Mouse (Mus musculus) midbrain, embryonic 14.5 days (tissue): ENCODE measurements around the gene Rmnd1. TPM values are rescaled to one million over a fixed set of nuclear protein-coding genes. Genes with fewer than 3 reads are reported as not detected.
"Not testable (repeated sequence)": the region's sequence is repeated elsewhere in the genome, so short reads cannot be mapped to it uniquely, and the experiment has no call there.

Experiments used
- ATAC-seq: fragments of 200-750 bp; cut with Nextera tagmentation; 2 replicates; pipeline ENCODE4 v1.8.0; 2017; ENCODE audit warnings: moderate number of reproducible peaks, moderate library complexity; ENCODE audit not compliant: low FRiP score, low TSS enrichment
- DNase-seq: peaks from one replicate; pipeline ENCODE4 v3.0.0-alpha.2; 2015
- H3K27ac ChIP-seq: fragments of 300-500 bp; sonication (generic); replicated peaks from 2 replicates; pipeline ENCODE4 v1.5.1; 2014; ENCODE audit warnings: mild to moderate bottlenecking, low read depth, low read length, moderate library complexity
- H3K27me3 ChIP-seq: fragments of 300-500 bp; sonication (generic); 2 replicates; pipeline ENCODE4 v1.6.1; 2014; ENCODE audit warnings: low read length, control low read depth, mixed read lengths; ENCODE audit not compliant: control insufficient read depth, insufficient read depth
- H3K36me3 ChIP-seq: fragments of 300-500 bp; sonication (generic); 2 replicates; pipeline ENCODE4 v1.6.1; 2014; ENCODE audit warnings: low read length, control low read depth; ENCODE audit not compliant: control insufficient read depth, insufficient read depth
- H3K4me1 ChIP-seq: fragments of 300-500 bp; sonication (generic); 2 replicates; pipeline ENCODE4 v1.6.1; 2014; ENCODE audit warnings: mild to moderate bottlenecking, antibody characterized with exemption, low read length, control low read depth; ENCODE audit not compliant: control insufficient read depth, insufficient read depth
- H3K4me2 ChIP-seq: fragments of 300-500 bp; sonication (generic); 2 replicates; pipeline ENCODE4 v1.6.1; 2014; ENCODE audit warnings: mild to moderate bottlenecking, low read length, moderate library complexity
- H3K4me3 ChIP-seq: fragments of 300-500 bp; sonication (generic); replicated peaks from 2 replicates; pipeline ENCODE4 v1.5.1; 2014; ENCODE audit warnings: low read depth, low read length
- H3K9ac ChIP-seq: fragments of 300-500 bp; sonication (generic); replicated peaks from 2 replicates; pipeline ENCODE4 v1.6.1; 2014; ENCODE audit warnings: mild to moderate bottlenecking, low read length, moderate library complexity
- H3K9me3 ChIP-seq: fragments of 300-500 bp; sonication (generic); 2 replicates; pipeline ENCODE4 v1.6.1; 2016; ENCODE audit warnings: low read length, control low read depth, mixed read lengths; ENCODE audit not compliant: control insufficient read depth
- WGBS: fragments of 180-500 bp; shearing (Covaris S2); extraction: QIAGEN DNeasy Blood & Tissue Kit; methylation state at CpG from one replicate; pipeline ENCODE4 v1.1.7; 2014; 5-methylcytosine and 5-hydroxymethylcytosine counted together
- polyA plus RNA-seq: library from polyadenylated mRNA; unstranded; fragments of >200 nt; fragmentation: Nextera tagmentation; extraction: Ambion mirVana; gene quantifications from 2 replicates; pipeline ENCODE4 v1.2.1, GENCODE M21; 2014

Rmnd1 gene
- polyA plus RNA-seq, 1 experiment from 2014 or later = 44.5 TPM

DNA sequence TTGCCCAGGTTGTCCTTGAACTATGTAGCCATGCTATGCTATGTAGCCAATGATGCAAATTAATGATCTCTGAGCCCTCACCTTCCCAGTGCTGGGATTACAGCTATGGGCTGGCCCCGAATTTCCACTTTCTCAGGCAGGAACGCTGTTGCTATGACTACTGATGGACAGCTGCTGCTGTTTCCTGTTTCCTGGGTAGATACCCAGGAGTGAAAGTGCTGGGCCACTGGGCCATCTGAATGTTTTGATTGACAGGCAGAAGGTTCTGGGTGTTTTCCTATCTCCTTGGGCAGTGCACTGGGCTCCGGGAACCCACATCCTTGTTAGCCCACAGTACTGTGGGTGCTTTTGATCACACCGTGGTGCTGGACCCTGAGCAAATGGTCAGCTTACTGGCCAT lies 24.2 kb upstream of the Rmnd1 start:
- DNase-seq = no peak
- Histone ChIP-seq H3K4me3 (no peak overlapping the region), H3K27ac (no peak overlapping the region), H3K4me1 (no peaks in the 10 kb centered on the region), H3K27me3 (no peaks in the 10 kb centered on the region), H3K4me2 (no peak overlapping the region), H3K9ac (no peak overlapping the region), H3K36me3 (peaks cover 25% of the 10 kb centered on the region), H3K9me3 (no peaks in the 10 kb centered on the region)
- ATAC-seq = no peak
- 83% methylated on average over 4 of the region's 4 CpGs for WGBS

DNA sequence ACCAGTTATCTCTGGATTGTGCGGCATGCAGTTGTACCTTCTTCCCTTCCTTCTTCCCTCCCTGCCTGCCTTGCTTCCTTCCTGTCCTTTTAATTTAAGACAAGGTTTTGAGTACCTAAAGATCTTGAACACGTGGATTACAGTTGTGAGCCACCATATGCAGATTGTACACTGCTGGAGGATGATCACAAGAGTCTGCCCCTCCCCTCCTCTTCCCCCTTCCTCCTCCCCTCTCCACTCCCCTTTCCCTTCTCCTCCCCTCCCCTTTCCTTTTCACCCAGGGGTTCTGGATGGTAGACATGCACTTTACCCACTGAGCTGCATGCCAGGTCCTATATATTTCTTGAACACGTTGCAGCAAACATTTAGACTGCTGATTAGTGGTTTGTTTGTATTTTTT lies 3.2 kb upstream of the Rmnd1 start:
- Histone ChIP-seq H3K27me3 (no peaks in the 10 kb centered on the region), H3K9ac (no peak overlapping the region), H3K27ac (no peak overlapping the region), H3K4me3 (no peak overlapping the region), H3K9me3 (no peaks in the 10 kb centered on the region), H3K36me3 (peaks cover 25% of the 10 kb centered on the region), H3K4me1 (no peaks in the 10 kb centered on the region), H3K4me2 (no peak overlapping the region)
- DNase-seq (no peak), ATAC-seq (no peak)
- 90% methylated on average over 3 of the region's 3 CpGs for WGBS

DNA sequence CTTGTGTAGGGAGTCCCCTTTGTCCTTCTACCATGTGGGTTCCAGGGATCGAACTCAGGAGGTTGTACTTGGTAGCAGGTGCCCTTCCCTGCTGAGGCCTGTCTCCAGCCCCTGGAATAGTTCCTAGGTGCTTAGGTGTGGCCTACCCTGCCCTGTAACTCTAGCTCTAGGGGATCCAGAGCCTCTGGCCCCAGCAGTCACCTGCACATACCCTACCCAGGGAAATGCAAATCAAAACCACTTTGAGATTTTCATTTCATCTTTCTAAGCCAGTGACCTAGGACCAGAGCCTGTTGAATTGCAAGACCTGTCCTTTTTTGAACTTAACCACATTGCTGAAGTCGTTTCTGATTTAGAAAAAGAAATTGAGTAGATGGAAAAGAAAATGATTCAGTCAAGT lies 1.7 kb upstream of the Rmnd1 start:
- H3K4me3 ChIP-seq, DNase-seq, H3K27me3 ChIP-seq, H3K4me2 ChIP-seq, H3K27ac ChIP-seq, H3K9ac ChIP-seq, H3K9me3 ChIP-seq, ATAC-seq, H3K4me1 ChIP-seq: not testable (repeated sequence)
- WGBS = 93% methylated on average over 2 of the region's 2 CpGs
- H3K36me3 ChIP-seq = peaks cover 12% of the 10 kb centered on the region; the same call in 1 of the 2 replicates

DNA sequence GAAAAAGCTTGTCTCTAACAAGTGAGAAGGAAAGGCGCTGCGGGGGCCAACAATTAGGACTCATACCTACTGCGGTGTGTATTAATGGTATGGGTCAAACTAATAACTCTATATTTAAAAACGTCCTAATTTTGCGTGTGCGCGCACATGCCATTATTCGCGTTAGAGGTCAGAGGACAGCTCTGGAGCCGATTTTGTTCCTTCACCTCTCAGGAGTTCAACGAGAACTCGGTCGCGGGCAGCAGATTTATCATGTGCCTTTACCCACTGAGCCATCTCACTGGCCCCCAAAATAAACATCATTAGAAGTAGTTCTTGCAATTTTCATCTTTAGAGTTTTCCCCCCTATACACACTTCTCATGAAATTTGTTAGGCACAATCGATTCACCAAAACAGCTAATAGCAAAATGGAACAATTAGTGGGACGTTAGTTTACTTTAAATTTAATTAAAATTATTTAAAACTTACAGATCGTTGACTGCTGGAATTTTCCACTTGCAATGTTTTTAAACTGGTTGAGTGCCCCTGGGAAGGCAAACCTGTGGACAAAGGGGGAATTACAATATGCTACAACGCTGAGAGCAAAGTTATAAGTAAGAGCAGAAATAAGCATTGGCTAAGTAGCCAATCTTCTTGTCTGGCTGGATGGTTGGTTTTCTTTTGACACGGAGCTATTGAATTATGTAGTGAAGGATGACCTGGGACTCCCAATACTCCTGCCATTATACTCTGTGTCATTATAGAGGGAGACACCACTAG lies 988 bp upstream of the Rmnd1 start:
- Histone ChIP-seq H3K9me3 (no peaks in the 10 kb centered on the region), H3K27ac (peak overlapping the region; percentile 45), H3K27me3 (no peaks in the 10 kb centered on the region), H3K4me1 (no peaks in the 10 kb centered on the region), H3K36me3 (peaks cover 11% of the 10 kb centered on the region; the same call in 1 of the 2 replicates), H3K9ac (peak overlapping the region; percentile 46), H3K4me2 (peak overlapping the region; percentile 64), H3K4me3 (peak overlapping the region; percentile 58)
- 10% methylated on average over 19 of the region's 19 CpGs for WGBS
- ATAC-seq (no peak; the same call in 1 of the 2 replicates), DNase-seq (peak; percentile 36)

DNA sequence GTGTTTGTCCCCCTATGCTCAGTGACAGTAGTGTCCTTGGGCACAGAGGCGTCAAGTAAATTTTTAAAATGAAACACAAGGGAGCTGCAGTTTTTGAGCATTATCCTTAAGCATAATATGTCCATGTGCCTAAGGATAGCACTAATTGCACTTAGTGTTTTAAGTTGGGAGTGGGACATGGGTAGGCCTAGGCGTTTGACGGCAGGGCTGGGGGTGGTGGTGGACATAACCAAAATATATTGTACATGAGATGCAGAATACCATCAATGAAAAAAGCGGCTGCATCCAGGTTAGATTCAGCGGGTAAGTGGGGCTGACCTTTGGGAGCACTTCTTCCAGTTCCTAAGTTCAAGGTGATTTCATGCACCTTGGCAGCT lies 454 bp downstream of the Rmnd1 start:
- H3K9me3 ChIP-seq = no peaks in the 10 kb centered on the region
- H3K27me3 ChIP-seq = no peaks in the 10 kb centered on the region
- H3K9ac ChIP-seq = peak overlapping the region; percentile 72
- peaks cover 13% of the 10 kb centered on the region for H3K36me3 ChIP-seq
- peak overlapping the region; percentile 69 for H3K4me2 ChIP-seq
- ATAC-seq (peak; percentile 44; the same call in 1 of the 2 replicates), DNase-seq (no peak)
- H3K4me1 ChIP-seq = no peaks in the 10 kb centered on the region
- WGBS = 12% methylated on average over 5 of the region's 5 CpGs
- H3K4me3 ChIP-seq = peak overlapping the region; percentile 58
- H3K27ac ChIP-seq = peak overlapping the region; percentile 65

DNA sequence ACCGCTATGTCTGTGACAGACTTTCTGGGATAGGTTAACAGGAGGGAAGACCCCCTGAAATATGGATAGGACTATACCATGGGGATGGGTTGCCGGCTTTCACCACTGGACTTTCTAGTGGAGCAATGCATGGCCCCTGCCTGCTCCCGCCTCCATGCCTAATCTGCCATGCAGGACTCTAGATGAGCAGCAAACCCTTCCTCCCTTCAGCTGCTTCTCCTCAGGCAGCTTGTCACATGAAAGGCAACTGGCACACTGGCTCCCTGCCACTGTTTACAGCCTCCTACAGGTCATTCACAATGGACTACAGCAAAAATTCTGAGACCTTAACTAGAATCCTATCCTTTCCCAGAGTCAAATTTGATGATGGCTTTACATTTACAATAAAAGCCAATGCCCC lies 1.4 kb downstream of the Rmnd1 start:
- Histone ChIP-seq H3K4me1 (no peaks in the 10 kb centered on the region), H3K36me3 (peaks cover 21% of the 10 kb centered on the region), H3K9me3 (no peaks in the 10 kb centered on the region), H3K4me2 (peak overlapping the region; percentile 69), H3K27me3 (no peaks in the 10 kb centered on the region), H3K4me3 (no peak overlapping the region), H3K9ac (peak overlapping the region; percentile 72; the same call in 1 of the 2 replicates), H3K27ac (no peak overlapping the region)
- DNase-seq (no peak), ATAC-seq (no peak)
- WGBS = 82% methylated on average over 3 of the region's 3 CpGs

DNA sequence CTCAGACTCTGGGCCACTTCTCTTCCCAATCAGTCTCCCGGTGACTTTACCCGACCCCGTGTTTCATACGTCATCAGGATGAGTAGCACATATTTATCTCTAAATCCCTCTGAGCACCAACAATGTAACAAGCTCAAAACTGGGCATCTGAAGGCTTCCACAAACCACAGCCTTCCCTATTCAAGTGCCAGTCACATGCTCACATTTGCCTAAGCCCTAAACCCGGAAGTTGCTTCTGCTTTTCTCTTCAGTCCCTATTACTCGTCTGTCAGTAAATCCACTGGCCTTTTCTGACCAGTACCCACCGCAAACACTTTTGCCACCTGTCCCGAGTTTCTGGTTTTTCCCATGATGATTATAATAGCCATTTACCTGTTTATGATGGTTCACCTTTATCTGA lies 1.8 kb downstream of the Rmnd1 start:
- Histone ChIP-seq H3K36me3 (peaks cover 25% of the 10 kb centered on the region), H3K9ac (no peak overlapping the region), H3K4me3 (no peak overlapping the region), H3K27me3 (no peaks in the 10 kb centered on the region), H3K4me1 (no peaks in the 10 kb centered on the region), H3K4me2 (no peak overlapping the region), H3K9me3 (no peaks in the 10 kb centered on the region), H3K27ac (no peak overlapping the region)
- WGBS = 75% methylated on average over 8 of the region's 8 CpGs
- no peak for ATAC-seq
- DNase-seq = no peak

DNA sequence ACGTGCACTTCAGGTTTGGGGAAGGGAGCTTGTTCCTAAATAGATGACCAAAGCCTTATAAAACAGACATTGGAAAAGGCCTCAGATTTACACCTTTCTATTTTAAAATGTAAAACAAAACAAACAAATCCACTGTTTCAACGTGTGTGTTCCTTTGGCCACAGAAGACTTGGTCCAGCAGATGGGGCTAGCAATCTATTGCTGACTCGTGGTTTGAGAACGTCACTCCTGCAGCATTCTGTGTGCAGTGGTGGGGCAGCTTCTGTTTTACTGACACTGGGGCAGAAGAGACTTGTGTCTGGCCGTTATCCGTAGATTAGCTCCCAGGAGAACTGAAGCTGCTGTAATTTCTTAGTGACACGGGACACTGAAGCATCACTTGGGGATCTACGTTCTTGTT lies 6.9 kb downstream of the Rmnd1 start:
- Histone ChIP-seq H3K4me2 (no peak overlapping the region), H3K4me3 (no peak overlapping the region), H3K4me1 (no peaks in the 10 kb centered on the region), H3K9ac (no peak overlapping the region), H3K9me3 (no peaks in the 10 kb centered on the region), H3K27me3 (no peaks in the 10 kb centered on the region), H3K27ac (no peak overlapping the region), H3K36me3 (peaks cover 59% of the 10 kb centered on the region)
- ATAC-seq (no peak), DNase-seq (no peak)
- WGBS = 80% methylated on average over 8 of the region's 8 CpGs

DNA sequence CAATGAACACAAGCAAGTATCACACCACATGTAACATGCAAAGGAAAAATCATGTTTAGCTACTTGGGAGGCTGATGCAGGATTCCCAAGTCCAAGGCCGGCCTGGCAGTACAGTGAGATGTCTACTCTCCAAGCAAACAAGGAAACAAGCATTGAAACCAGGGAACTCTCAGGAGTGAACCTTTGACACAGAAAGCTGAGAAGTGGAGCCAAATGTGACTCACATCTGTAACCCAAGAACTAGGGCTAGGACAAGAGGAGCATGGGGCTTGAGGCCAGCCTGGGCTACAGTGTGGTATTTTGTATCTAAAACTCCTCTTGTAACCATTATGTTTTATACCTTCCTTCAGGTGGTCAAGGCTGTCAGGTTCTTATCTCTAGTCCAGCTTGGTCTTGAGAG lies 25.0 kb downstream of the Rmnd1 start:
- 90% methylated on average over 1 of the region's 1 CpGs for WGBS
- Histone ChIP-seq H3K9ac (no peak overlapping the region), H3K36me3 (peaks cover 43% of the 10 kb centered on the region), H3K9me3 (no peaks in the 10 kb centered on the region), H3K4me2 (no peak overlapping the region), H3K27ac (no peak overlapping the region), H3K4me1 (no peaks in the 10 kb centered on the region), H3K27me3 (no peaks in the 10 kb centered on the region), H3K4me3 (no peak overlapping the region)
- ATAC-seq = no peak
- no peak for DNase-seq
